Mouse (Mus musculus) spleen, adult 2 months (tissue): ENCODE measurements around the gene Ube2s.

Experiments
- CTCF ChIP-seq: fragments of 200-500 bp; IDR thresholded peaks from 2 replicates; pipeline ENCODE4 v1.5.1; 2011; ENCODE audit warnings: mild to moderate bottlenecking, inconsistent platforms; ENCODE audit not compliant: insufficient read depth, insufficient read length, insufficient replicate concordance; ENCODE audit errors: extremely low read depth
- POLR2A ChIP-seq: fragments of 200-500 bp; IDR thresholded peaks from 2 replicates; pipeline ENCODE4 v1.6.1; 2011; ENCODE audit warnings: low read depth, low read length, inconsistent platforms

DNA sequence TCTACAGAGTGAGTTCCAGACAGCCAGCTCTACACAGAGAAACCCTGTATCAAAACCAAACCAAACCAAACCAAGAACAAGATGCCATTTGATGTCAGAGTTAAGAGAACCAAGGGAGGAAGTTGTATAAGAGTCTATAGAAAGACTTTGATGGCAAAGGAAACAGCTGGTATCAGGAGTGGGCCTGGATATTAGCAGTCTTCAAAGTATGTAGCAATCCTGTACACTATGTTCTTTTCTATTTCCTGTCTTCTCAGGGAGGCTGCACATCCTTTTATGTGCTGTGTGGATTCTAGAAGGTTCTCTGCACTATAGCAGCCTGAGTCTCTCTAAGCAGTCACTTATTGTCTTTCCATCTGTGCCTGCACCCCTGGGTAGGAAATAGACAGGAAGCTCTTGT, 4.2 kb upstream of the Ube2s start:
- no peak for TF ChIP-seq POLR2A
- no peak for TF ChIP-seq CTCF
